Mouse (Mus musculus) C2C12 (cell line): ENCODE measurements around the gene Snrnp25.

Experiments
- CEBPB ChIP-seq: IDR thresholded peaks from one replicate; pipeline ENCODE4 v1.6.1; 2011; ENCODE audit warnings: low read depth, mild to moderate bottlenecking, control low read depth, moderate library complexity
- CTCF ChIP-seq: IDR thresholded peaks from one replicate; pipeline ENCODE4 v1.5.1; 2011; ENCODE audit not compliant: control insufficient read depth, insufficient read depth, insufficient read length
- FOSL1 ChIP-seq: IDR thresholded peaks from one replicate; pipeline ENCODE4 v1.8.0; 2011; ENCODE audit warnings: mild to moderate bottlenecking, low read length; ENCODE audit not compliant: poor library complexity, insufficient read depth, severe bottlenecking

DNA sequence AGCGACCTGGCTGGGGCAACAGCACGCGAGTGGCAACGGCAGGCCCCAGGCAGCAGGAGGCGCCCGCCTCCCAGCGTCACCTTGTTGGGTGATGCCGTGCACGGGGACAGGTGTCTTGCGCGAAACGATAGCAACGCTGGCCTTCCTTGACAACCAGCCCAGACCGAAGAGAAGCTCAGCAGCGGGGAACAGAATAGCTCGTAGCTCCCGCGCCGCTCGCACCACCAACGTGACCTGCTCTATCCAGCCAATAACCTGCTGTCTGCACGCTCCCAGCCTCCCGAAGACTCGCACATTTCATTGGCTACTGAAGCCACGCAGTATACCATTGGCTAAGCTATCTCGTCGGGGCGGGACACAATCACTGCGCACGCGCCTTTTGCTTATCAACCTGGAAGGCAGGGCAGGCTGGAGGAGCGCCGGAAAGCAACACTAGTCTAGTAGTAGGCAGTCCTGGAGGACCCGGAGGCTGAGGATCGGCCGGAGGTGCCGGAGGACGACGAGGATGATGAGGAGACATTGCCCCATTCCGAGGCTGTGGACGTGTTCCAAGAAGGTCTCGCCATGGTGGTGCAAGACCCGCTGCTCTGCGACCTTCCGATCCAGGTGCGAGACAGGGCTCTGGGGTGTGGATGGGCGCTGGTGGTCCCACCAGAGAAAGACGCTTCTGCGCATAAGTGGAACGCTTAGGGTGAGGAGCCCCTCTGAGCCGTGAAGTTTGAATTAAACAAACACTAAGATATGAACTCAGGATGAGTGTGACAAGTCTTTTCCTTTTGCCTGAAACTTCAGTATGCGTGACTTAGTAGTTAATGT lies at the start of gene Snrnp25:
- no peak for TF ChIP-seq FOSL1
- peak; percentile 33 for TF ChIP-seq CTCF
- TF ChIP-seq CEBPB = no peak
